Mouse (Mus musculus) MEL (cell line): ENCODE data around the gene Hcfc1. TPM values are rescaled to one million over a fixed set of nuclear protein-coding genes. Genes with fewer than 3 reads are reported as not detected.
A peak's percentile ranks its signal among the peaks of the same experiment; 100 is the strongest.

ENCODE experiments used
- DNase-seq: peaks from one replicate; pipeline ENCODE4 v3.0.0; 2011; ENCODE audit warnings: low read depth, low spot score
- H3K27ac ChIP-seq: 2 replicates; pipeline ENCODE4 v1.5.1; 2012; ENCODE audit warnings: low read depth, mild to moderate bottlenecking, control low read depth, low read length, moderate library complexity; ENCODE audit not compliant: control insufficient read depth
- H3K27me3 ChIP-seq, 2 experiments: fragments of 150-350 bp in 1 of 2; sonication (generic) in 1 of 2; 2 replicates each; pipeline ENCODE4 v1.6.1; 2012; ENCODE audit warnings: low read length in 2 of 2, mild to moderate bottlenecking in 2 of 2, improper control_type of control experiment in 1 of 2, moderate library complexity in 1 of 2; ENCODE audit not compliant: insufficient read depth in 2 of 2, control insufficient read depth in 1 of 2
- H3K36me3 ChIP-seq, 2 experiments: 2 replicates each; pipeline ENCODE4 v1.6.1; 2012 to 2014; ENCODE audit warnings: low read length in 2 of 2, improper control_type of control experiment in 1 of 2, inconsistent platforms in 1 of 2, mild to moderate bottlenecking in 1 of 2; ENCODE audit not compliant: insufficient read depth in 2 of 2, control insufficient read depth in 1 of 2
- H3K4me1 ChIP-seq, 2 experiments: fragments of 150-350 bp in 1 of 2; sonication (generic) in 1 of 2; 2 replicates each; pipeline ENCODE4 v1.6.1; 2012; ENCODE audit warnings: low read length in 2 of 2, improper control_type of control experiment in 1 of 2, mild to moderate bottlenecking in 1 of 2; ENCODE audit not compliant: insufficient read depth in 2 of 2, control insufficient read depth in 1 of 2
- H3K4me3 ChIP-seq, 2 experiments: fragments of 150-350 bp in 1 of 2; sonication (generic) in 1 of 2; 2 replicates each; pipeline ENCODE4 v1.5.1; 2012; ENCODE audit warnings: low read depth in 2 of 2, low read length in 2 of 2, mild to moderate bottlenecking in 2 of 2, moderate library complexity in 2 of 2, control low read depth in 1 of 2, improper control_type of control experiment in 1 of 2; ENCODE audit not compliant: control insufficient read depth in 1 of 2, insufficient read depth in 1 of 2
- H3K79me2 ChIP-seq: 2 replicates; pipeline ENCODE4 v1.6.1; 2012; ENCODE audit warnings: mild to moderate bottlenecking, low read length, moderate library complexity; ENCODE audit not compliant: control insufficient read depth, poor library complexity, insufficient read depth
- H3K9ac ChIP-seq: 2 replicates; pipeline ENCODE4 v1.6.1; 2012; ENCODE audit warnings: low read depth, mild to moderate bottlenecking, control low read depth, low read length, moderate library complexity; ENCODE audit not compliant: control insufficient read depth, poor library complexity, severe bottlenecking
- H3K9me3 ChIP-seq: fragments of 150-350 bp; sonication (generic); replicated peaks from 2 replicates; pipeline ENCODE4 v1.6.1; 2012; ENCODE audit warnings: mild to moderate bottlenecking, low read length, improper control_type of control experiment, moderate library complexity; ENCODE audit not compliant: insufficient read depth
- BHLHE40 ChIP-seq: IDR thresholded peaks from 2 replicates; pipeline ENCODE4 v1.6.1; 2012; ENCODE audit warnings: low read depth, mild to moderate bottlenecking, inconsistent platforms, low read length, improper control_type of control experiment, borderline replicate concordance
- CHD1 ChIP-seq: IDR thresholded peaks from 2 replicates; pipeline ENCODE4 v1.6.1; 2012; ENCODE audit warnings: low read depth, mild to moderate bottlenecking, inconsistent platforms, low read length, improper control_type of control experiment
- CHD2 ChIP-seq: IDR thresholded peaks from 2 replicates; pipeline ENCODE4 v1.6.1; 2011; ENCODE audit warnings: low read length, improper control_type of control experiment
- CTCF ChIP-seq, 3 experiments: IDR thresholded peaks in 2 of 3; conservative IDR thresholded peaks in 1 of 3; 2 replicates each; pipeline ENCODE4 v1.5.1; 2011 to 2012; ENCODE audit warnings: low read length in 3 of 3, low read depth in 2 of 3, mild to moderate bottlenecking in 2 of 3, improper control_type of control experiment in 1 of 3, inconsistent platforms in 1 of 3, mixed read lengths in 1 of 3, moderate library complexity in 1 of 3; ENCODE audit not compliant: control insufficient read depth in 1 of 3, insufficient read depth in 1 of 3, poor library complexity in 1 of 3, severe bottlenecking in 1 of 3
- E2F4 ChIP-seq: IDR thresholded peaks from 2 replicates; pipeline ENCODE4 v1.6.1; 2011; ENCODE audit warnings: low read depth, low read length, improper control_type of control experiment, borderline replicate concordance
- ELF1 ChIP-seq: IDR thresholded peaks from 2 replicates; pipeline ENCODE4 v1.6.1; 2014; ENCODE audit warnings: low read depth, mild to moderate bottlenecking, inconsistent platforms, low read length, improper control_type of control experiment, moderate library complexity
- EP300 ChIP-seq, 2 experiments: IDR thresholded peaks; 2 replicates each; pipeline ENCODE4 v1.6.1; 2011; ENCODE audit warnings: improper control_type of control experiment in 2 of 2, low read length in 2 of 2, low read depth in 1 of 2, mild to moderate bottlenecking in 1 of 2
- ETS1 ChIP-seq: IDR thresholded peaks from 2 replicates; pipeline ENCODE4 v1.6.1; 2012; ENCODE audit warnings: low read depth, mild to moderate bottlenecking, inconsistent platforms, low read length, improper control_type of control experiment, moderate library complexity
- GABPA ChIP-seq: IDR thresholded peaks from 2 replicates; pipeline ENCODE4 v1.6.1; 2012; ENCODE audit warnings: low read depth, mild to moderate bottlenecking, inconsistent platforms, low read length, improper control_type of control experiment, moderate library complexity
- GATA1 ChIP-seq: IDR thresholded peaks from 2 replicates; pipeline ENCODE4 v1.6.1; 2011; ENCODE audit warnings: low read depth, low read length, improper control_type of control experiment
- HCFC1 ChIP-seq: IDR thresholded peaks from 2 replicates; pipeline ENCODE4 v1.6.1; 2012; ENCODE audit warnings: low read depth, mild to moderate bottlenecking, inconsistent platforms, low read length, improper control_type of control experiment, moderate library complexity
- JUND ChIP-seq: IDR thresholded peaks from 2 replicates; pipeline ENCODE4 v1.6.1; 2011; ENCODE audit warnings: low read depth, mild to moderate bottlenecking, improper control_type of control experiment, low read length
- KAT2A ChIP-seq: conservative IDR thresholded peaks from 2 replicates; pipeline ENCODE4 v1.6.1; 2012; ENCODE audit warnings: low read depth, low read length, improper control_type of control experiment, inconsistent platforms
- MAFK ChIP-seq: IDR thresholded peaks from 2 replicates; pipeline ENCODE4 v1.6.1; 2011; ENCODE audit warnings: low read depth, mild to moderate bottlenecking, low read length, improper control_type of control experiment, borderline replicate concordance
- MAX ChIP-seq: IDR thresholded peaks from 2 replicates; pipeline ENCODE4 v1.6.1; 2011; ENCODE audit warnings: low read length, improper control_type of control experiment
- MAZ ChIP-seq: IDR thresholded peaks from 2 replicates; pipeline ENCODE4 v1.6.1; 2012; ENCODE audit warnings: low read depth, mild to moderate bottlenecking, inconsistent platforms, low read length, improper control_type of control experiment
- MEF2A ChIP-seq: IDR thresholded peaks from 2 replicates; pipeline ENCODE4 v1.6.1; 2014; ENCODE audit warnings: low read depth, mild to moderate bottlenecking, inconsistent platforms, low read length, improper control_type of control experiment; ENCODE audit not compliant: poor library complexity, insufficient replicate concordance, severe bottlenecking; ENCODE audit errors: extremely low read depth
- MXI1 ChIP-seq: IDR thresholded peaks from 2 replicates; pipeline ENCODE4 v1.6.1; 2011; ENCODE audit warnings: mild to moderate bottlenecking, low read depth, low read length, improper control_type of control experiment
- MYB ChIP-seq: IDR thresholded peaks from 2 replicates; pipeline ENCODE4 v1.6.1; 2011; ENCODE audit warnings: mild to moderate bottlenecking, low read depth, low read length, improper control_type of control experiment
- MYC ChIP-seq: IDR thresholded peaks from 2 replicates; pipeline ENCODE4 v1.6.1; 2011; ENCODE audit warnings: low read depth, mild to moderate bottlenecking, low read length, improper control_type of control experiment, moderate library complexity
- NELFE ChIP-seq: IDR thresholded peaks from 2 replicates; pipeline ENCODE4 v1.6.1; 2011; ENCODE audit warnings: low read depth, low read length, improper control_type of control experiment
- NRF1 ChIP-seq: IDR thresholded peaks from 2 replicates; pipeline ENCODE4 v1.6.1; 2014; ENCODE audit warnings: low read depth, mild to moderate bottlenecking, inconsistent platforms, low read length, improper control_type of control experiment, moderate library complexity; ENCODE audit not compliant: poor library complexity, insufficient read depth, severe bottlenecking
- POLR2A ChIP-seq, 2 experiments: IDR thresholded peaks; 2 replicates each; pipeline ENCODE4 v1.6.1; 2011 to 2012; ENCODE audit warnings: low read length in 2 of 2, mild to moderate bottlenecking in 2 of 2, control low read depth in 1 of 2, improper control_type of control experiment in 1 of 2, low read depth in 1 of 2, moderate library complexity in 1 of 2; ENCODE audit not compliant: control insufficient read depth in 1 of 2, insufficient read depth in 1 of 2, poor library complexity in 1 of 2
- POLR2AphosphoS2 ChIP-seq: IDR thresholded peaks from 2 replicates; pipeline ENCODE4 v1.6.1; 2011; ENCODE audit warnings: low read length, improper control_type of control experiment
- POLR2AphosphoS5 ChIP-seq: IDR thresholded peaks from 2 replicates; pipeline ENCODE4 v1.6.1; 2012; ENCODE audit warnings: low read depth, borderline replicate concordance, mild to moderate bottlenecking, inconsistent platforms, low read length, moderate library complexity, mixed read lengths
- RAD21 ChIP-seq: IDR thresholded peaks from 2 replicates; pipeline ENCODE4 v1.6.1; 2011; ENCODE audit warnings: mild to moderate bottlenecking, low read depth, low read length, improper control_type of control experiment
- RCOR1 ChIP-seq: IDR thresholded peaks from 2 replicates; pipeline ENCODE4 v1.6.1; 2012; ENCODE audit warnings: low read depth, mild to moderate bottlenecking, inconsistent platforms, low read length, improper control_type of control experiment
- SIN3A ChIP-seq: IDR thresholded peaks from 2 replicates; pipeline ENCODE4 v1.6.1; 2012; ENCODE audit warnings: low read length, improper control_type of control experiment, inconsistent platforms
- SMC3 ChIP-seq: IDR thresholded peaks from 2 replicates; pipeline ENCODE4 v1.6.1; 2011; ENCODE audit warnings: low read depth, low read length, improper control_type of control experiment
- TBP ChIP-seq: IDR thresholded peaks from 2 replicates; pipeline ENCODE4 v1.8.0; 2011; ENCODE audit warnings: low read depth, low read length, improper control_type of control experiment
- TCF12 ChIP-seq: IDR thresholded peaks from 2 replicates; pipeline ENCODE4 v1.6.1; 2014; ENCODE audit warnings: low read depth, mild to moderate bottlenecking, inconsistent platforms, low read length, improper control_type of control experiment, moderate library complexity
- UBTF ChIP-seq: IDR thresholded peaks from 2 replicates; pipeline ENCODE4 v1.6.1; 2012; ENCODE audit warnings: low read depth, mild to moderate bottlenecking, inconsistent platforms, low read length, improper control_type of control experiment, moderate library complexity, borderline replicate concordance; ENCODE audit not compliant: insufficient read depth
- USF1 ChIP-seq: IDR thresholded peaks from 2 replicates; pipeline ENCODE4 v1.6.1; 2014; ENCODE audit warnings: low read depth, mild to moderate bottlenecking, inconsistent platforms, low read length, improper control_type of control experiment, moderate library complexity
- USF2 ChIP-seq, 2 experiments: IDR thresholded peaks; 2 replicates each; pipeline ENCODE4 v1.6.1; 2011 to 2012; ENCODE audit warnings: improper control_type of control experiment in 2 of 2, low read length in 2 of 2, borderline replicate concordance in 1 of 2, inconsistent platforms in 1 of 2, low read depth in 1 of 2, mild to moderate bottlenecking in 1 of 2; ENCODE audit not compliant: insufficient read depth in 1 of 2
- ZC3H11A ChIP-seq: IDR thresholded peaks from 2 replicates; pipeline ENCODE4 v1.6.1; 2012; ENCODE audit warnings: low read depth, mild to moderate bottlenecking, inconsistent platforms, low read length, improper control_type of control experiment
- ZKSCAN1 ChIP-seq: IDR thresholded peaks from 2 replicates; pipeline ENCODE4 v1.6.1; 2012; ENCODE audit warnings: low read depth, mild to moderate bottlenecking, inconsistent platforms, low read length, improper control_type of control experiment, moderate library complexity
- ZMIZ1 ChIP-seq: IDR thresholded peaks from 2 replicates; pipeline ENCODE4 v1.6.1; 2012; ENCODE audit warnings: low read depth, mild to moderate bottlenecking, inconsistent platforms, low read length, improper control_type of control experiment, moderate library complexity
- ZNF384 ChIP-seq: IDR thresholded peaks from 2 replicates; pipeline ENCODE4 v1.6.1; 2012; ENCODE audit warnings: low read depth, mild to moderate bottlenecking, inconsistent platforms, low read length, improper control_type of control experiment
- polyA plus RNA-seq, 2 experiments: library from polyadenylated mRNA; stranded (reverse) in 1 of 2; unstranded in 1 of 2; fragments of >175 nt in 1 of 2; fragments of >200 nt in 1 of 2; gene quantifications; 2 replicates each; pipeline versions ENCODE4 v1.2.1 to v1.2.4; 2012; ENCODE audit warnings: low replicate concordance in 2 of 2, low read depth in 1 of 2; ENCODE audit not compliant: insufficient read length in 2 of 2, insufficient read depth in 1 of 2, missing spikeins in 1 of 2
- total RNA-seq: library from RNA; depleted of rRNA; stranded (reverse); fragments of 300-350 nt; gene quantifications from 2 replicates; pipeline ENCODE4 v1.2.3, GENCODE M21; 2012

The Hcfc1 gene
- total and polyA plus RNA-seq, 3 experiments: 40.8 to 146 (median 53.6) TPM

DNA sequence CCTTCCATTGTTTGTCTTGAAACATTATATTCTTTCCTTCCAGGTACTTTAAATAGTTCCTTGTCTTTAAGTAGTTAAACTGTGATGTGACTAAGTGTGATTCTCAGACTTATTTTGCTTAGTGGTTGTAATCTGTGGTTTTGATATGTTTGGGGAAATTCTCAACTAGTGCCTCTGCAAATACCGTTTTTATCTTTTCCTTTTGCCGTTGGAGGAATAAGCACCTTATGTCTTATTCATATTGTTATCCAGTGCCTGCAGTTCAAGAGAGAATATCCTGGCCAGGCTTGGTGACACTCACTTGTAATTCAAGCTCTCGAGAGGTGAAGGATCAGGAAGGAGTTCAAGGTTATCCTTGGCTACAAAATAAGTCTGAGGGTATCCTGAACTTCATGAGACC, 34.9 kb upstream of the Hcfc1 start:
- Histone ChIP-seq H3K4me1 (peaks cover 6 to 23% of the 10 kb centered on the region in 2 experiments; a peak in 3 of 4 replicates), H3K27me3 (no peaks in the 10 kb centered on the region), H3K4me3 (peak overlapping the region in 1 of 2 experiments; percentile 24; a peak in 2 of 4 replicates), H3K9ac (no peak overlapping the region), H3K27ac (peak overlapping the region; percentile 82), H3K79me2 (no peaks in the 10 kb centered on the region), H3K9me3 (no peaks in the 10 kb centered on the region), H3K36me3 (peaks cover 0 to 18% of the 10 kb centered on the region in 2 experiments; a peak in 2 of 4 replicates)
- peak; percentile 57 for DNase-seq
- no peak for TF ChIP-seq TBP
- no peak for TF ChIP-seq E2F4
- TF ChIP-seq MEF2A: no peak
- no peak for TF ChIP-seq MXI1
- no peak for TF ChIP-seq POLR2AphosphoS2
- no peak for TF ChIP-seq ZNF384
- TF ChIP-seq POLR2A (IDR thresholded peaks at IDR 0.05; ENCODE audit: control insufficient read depth in 1 of 2, insufficient read depth in 1 of 2, low read depth in 1 of 2, low read length in 2 of 2, poor library complexity in 1 of 2): no peak
- no peak for TF ChIP-seq GABPA
- TF ChIP-seq MAX: no peak
- peak; percentile 33; the same call in 1 of the 2 replicates for TF ChIP-seq GATA1
- TF ChIP-seq ETS1: peak; percentile 41; the same call in 1 of the 2 replicates
- no peak for TF ChIP-seq CHD2
- TF ChIP-seq ELF1: no peak
- no peak for TF ChIP-seq MYC
- peak; percentile 55; the same call in 1 of the 2 replicates for TF ChIP-seq RCOR1
- TF ChIP-seq ZC3H11A: no peak
- TF ChIP-seq MAFK: no peak
- TF ChIP-seq EP300 (IDR thresholded peaks at IDR 0.05; ENCODE audit: low read depth in 1 of 2, low read length in 2 of 2): peak; percentile 69 to 79
- no peak for TF ChIP-seq SIN3A
- TF ChIP-seq BHLHE40: no peak
- TF ChIP-seq CHD1: no peak
- no peak for TF ChIP-seq RAD21
- no peak for TF ChIP-seq HCFC1
- peak; percentile 62; the same call in 1 of the 2 replicates for TF ChIP-seq MYB
- TF ChIP-seq UBTF: no peak
- TF ChIP-seq CTCF (IDR thresholded peaks at IDR 0.05 in 2 of 3, conservative IDR thresholded peaks at IDR 0.05 in 1 of 3; ENCODE audit: control insufficient read depth in 1 of 3, insufficient read depth in 1 of 3, low read depth in 2 of 3, low read length in 3 of 3, poor library complexity in 1 of 3, severe bottlenecking in 1 of 3): no peak
- TF ChIP-seq NRF1: no peak
- no peak for TF ChIP-seq ZKSCAN1
- TF ChIP-seq JUND: no peak
- no peak for TF ChIP-seq POLR2AphosphoS5
- no peak for TF ChIP-seq TCF12
- TF ChIP-seq USF2 (IDR thresholded peaks at IDR 0.05; ENCODE audit: borderline replicate concordance in 1 of 2, insufficient read depth in 1 of 2, low read depth in 1 of 2, low read length in 2 of 2): no peak
- no peak for TF ChIP-seq SMC3
- TF ChIP-seq NELFE: no peak
- no peak for TF ChIP-seq USF1
- no peak for TF ChIP-seq KAT2A
- no peak for TF ChIP-seq ZMIZ1
- TF ChIP-seq MAZ: no peak
